ENCODE assay signal across 8 mouse cellular contexts in genomic region chr16:94084711-94085602, GRCm38 (mm10). TPM values are rescaled to one million over a fixed set of nuclear protein-coding genes. Genes with fewer than 3 reads are reported as not detected.
DNase-seq lines count a peak whose midpoint lies in the region; ATAC-seq and TF ChIP-seq lines count a peak whose summit lies in the region.

Gene Sim2 (plus strand): TSS chr16:94084931.

- H3K9ac ChIP-seq in heart, adult 2 months (ENCODE audit: low read depth, low read length) = no peak within 1 kb of the TSS
- H3K9ac ChIP-seq in forebrain, embryonic 11.5 days (ENCODE audit: low read length) = peak within 1 kb of the TSS; percentile 27
- peak within 1 kb of the TSS; percentile 13; the same call in 1 of the 2 replicates for H3K9ac ChIP-seq in intestine, embryonic 15.5 days
- H3K9ac ChIP-seq in liver, embryonic 16.5 days (ENCODE audit: low read depth, low read length) = no peak within 1 kb of the TSS

- H3K4me3 ChIP-seq in heart, adult 2 months = peak within 1 kb of the TSS; percentile 38
- peak within 1 kb of the TSS; percentile 31 for H3K4me3 ChIP-seq in forebrain, embryonic 11.5 days (ENCODE audit: low read depth, low read length)
- H3K4me3 ChIP-seq in intestine, embryonic 15.5 days (replicated peaks) = peak within 1 kb of the TSS; percentile 32
- H3K4me3 ChIP-seq in liver, embryonic 16.5 days (ENCODE audit: low read depth, low read length) = peak within 1 kb of the TSS; percentile 26

- peak in 1 of 2 experiments; percentile 50 for DNase-seq in heart, adult 2 months
- DNase-seq in heart, adult 11 months = no peak
- peak; percentile 63 for DNase-seq in forebrain, embryonic 11.5 days (ENCODE audit: low spot score)
- DNase-seq in splenic B cell, adult 2 months (ENCODE audit: low read depth, low spot score) = peak; percentile 20
- no peak for DNase-seq in ovary, adult 18-20 months (ENCODE audit: low spot score)
- DNase-seq in left cerebral cortex, adult 9 months (ENCODE audit: low spot score in 2 of 2) = no peak

- H3K4me1 ChIP-seq in heart, adult 2 months (ENCODE audit: control insufficient read depth, insufficient read depth, low read length) = no peaks in the 10 kb centered on the region
- peaks cover 21% of the 10 kb centered on the region for H3K4me1 ChIP-seq in forebrain, embryonic 11.5 days (replicated peaks; ENCODE audit: control insufficient read depth, insufficient read depth, low read length)
- peaks cover 26% of the 10 kb centered on the region for H3K4me1 ChIP-seq in intestine, embryonic 15.5 days (replicated peaks)
- H3K4me1 ChIP-seq in liver, embryonic 16.5 days (ENCODE audit: control insufficient read depth, low read depth, low read length) = peaks cover 2% of the 10 kb centered on the region

- no peak for TF ChIP-seq CTCF in heart, adult 2 months (IDR thresholded peaks at IDR 0.05)

- intact Hi-C loops in heart, adult 2 months (cut with DNase I) = no loop called here

- H3K79me2 ChIP-seq in heart, adult 2 months (replicated peaks; ENCODE audit: control insufficient read depth, insufficient read depth, low read length) = no peaks in the 10 kb centered on the region

- no peaks in the 10 kb centered on the region for H3K9me3 ChIP-seq in forebrain, embryonic 11.5 days (ENCODE audit: control insufficient read depth, low read length)
- no peaks in the 10 kb centered on the region for H3K9me3 ChIP-seq in intestine, embryonic 15.5 days
- no peaks in the 10 kb centered on the region for H3K9me3 ChIP-seq in liver, embryonic 16.5 days (replicated peaks; ENCODE audit: control insufficient read depth, low read length)

- peak within 1 kb of the TSS; percentile 53 for H3K4me2 ChIP-seq in forebrain, embryonic 11.5 days (ENCODE audit: low read depth, low read length, severe bottlenecking)
- H3K4me2 ChIP-seq in intestine, embryonic 15.5 days (replicated peaks) = peak within 1 kb of the TSS; percentile 75
- peak within 1 kb of the TSS; percentile 29 for H3K4me2 ChIP-seq in liver, embryonic 16.5 days (ENCODE audit: low read depth, low read length)

- under 1% methylated on average over 88 of the region's 96 CpGs for WGBS in heart, adult 2 months
- under 1% methylated on average over 90 of the region's 96 CpGs for WGBS in forebrain, embryonic 11.5 days
- WGBS in intestine, embryonic 15.5 days = under 1% methylated on average over 90 of the region's 96 CpGs
- WGBS in liver, embryonic 16.5 days (ENCODE audit: insufficient replicate concordance) = under 1% methylated on average over 92 of the region's 96 CpGs

- H3K36me3 ChIP-seq in heart, adult 2 months (ENCODE audit: control insufficient read depth, insufficient read depth, low read length) = no peaks in the 10 kb centered on the region
- no peaks in the 10 kb centered on the region for H3K36me3 ChIP-seq in forebrain, embryonic 11.5 days (ENCODE audit: control insufficient read depth, insufficient read depth, low read length)
- no peaks in the 10 kb centered on the region for H3K36me3 ChIP-seq in intestine, embryonic 15.5 days
- H3K36me3 ChIP-seq in liver, embryonic 16.5 days (ENCODE audit: control insufficient read depth, insufficient read depth) = no peaks in the 10 kb centered on the region
- no peaks in the 10 kb centered on the region for H3K36me3 ChIP-seq in splenic B cell, adult 2 months (ENCODE audit: control insufficient read depth, insufficient read depth, low read length, poor library complexity, severe bottlenecking)

- no peak within 1 kb of the TSS for H3K27ac ChIP-seq in heart, adult 2 months
- H3K27ac ChIP-seq in forebrain, embryonic 11.5 days (ENCODE audit: low read depth, low read length) = no peak within 1 kb of the TSS
- H3K27ac ChIP-seq in intestine, embryonic 15.5 days = no peak within 1 kb of the TSS
- H3K27ac ChIP-seq in liver, embryonic 16.5 days (ENCODE audit: low read length) = no peak within 1 kb of the TSS

- 0 out of 2 replicates have a peak, but pooled peaks have one; percentile 8 for ATAC-seq in forebrain, embryonic 11.5 days (replicated peaks; ENCODE audit: low FRiP score)
- ATAC-seq in intestine, embryonic 15.5 days = peak; percentile 41; the same call in 1 of the 2 replicates
- no peak for ATAC-seq in liver, embryonic 16.5 days (ENCODE audit: low read depth)

- TF ChIP-seq EP300 in heart, adult 2 months (IDR thresholded peaks at IDR 0.05; ENCODE audit: insufficient read depth, low read depth, low read length) = no peak

- H3K27me3 ChIP-seq in heart, adult 2 months (ENCODE audit: control insufficient read depth, insufficient read depth, low read length) = peaks cover 45% of the 10 kb centered on the region
- H3K27me3 ChIP-seq in forebrain, embryonic 11.5 days (ENCODE audit: control insufficient read depth, insufficient read depth, low read length) = peaks cover 95% of the 10 kb centered on the region
- peaks cover 95% of the 10 kb centered on the region for H3K27me3 ChIP-seq in intestine, embryonic 15.5 days (replicated peaks)
- H3K27me3 ChIP-seq in liver, embryonic 16.5 days (ENCODE audit: control insufficient read depth, insufficient read depth, low read depth, low read length) = peaks cover 97% of the 10 kb centered on the region
- peaks cover 3% of the 10 kb centered on the region for H3K27me3 ChIP-seq in splenic B cell, adult 2 months (ENCODE audit: control insufficient read depth, insufficient read depth, low read length, poor library complexity, severe bottlenecking)

- TF ChIP-seq POLR2A in heart, adult 2 months (IDR thresholded peaks at IDR 0.05; ENCODE audit: insufficient read depth, low read depth, low read length) = no peak

RNA-seq across cellular contexts. Expression of gene Sim2, which starts in this region (rescaled TPM):
- not detected for total RNA-seq in heart, adult 2 months (2021)
- 0.12 TPM in 1 of 2 replicates, not detected in the other for polyA plus RNA-seq in heart, adult 2 months (2012; rRNA removed)
- polyA plus RNA-seq in forebrain, embryonic 11.5 days (2014; fragmentation: Nextera tagmentation; extraction: Ambion mirVana) = 1.2 and 1.3 TPM in 2 replicates
- not detected in 2 replicates for polyA plus RNA-seq in intestine, embryonic 15.5 days (2015; fragmentation: Nextera tagmentation; extraction: Ambion mirVana)
- not detected in 2 replicates for polyA plus RNA-seq in liver, embryonic 16.5 days (2015; fragmentation: Nextera tagmentation; extraction: Ambion mirVana)

Comparison
In these comparisons a context has a peak if more than half of its experiments do, and no peak if none do; other contexts are left out.
1. Peak in ATAC-seq, H3K4me3 ChIP-seq, H3K9ac ChIP-seq and H3K4me2 ChIP-seq in intestine, embryonic 15.5 days; RNA of the gene not detected or under 1 TPM.
2. DNase-seq: peak in forebrain, embryonic 11.5 days (single experiment) and splenic B cell, adult 2 months (single experiment); none in heart, adult 11 months (single experiment), ovary, adult 18-20 months (single experiment) and left cerebral cortex, adult 9 months (0 of 2).
3. Peak in every context shown above with its lines, with median percentiles within 50 percentile points of each other: H3K4me3 ChIP-seq and H3K4me2 ChIP-seq.